Mouse (Mus musculus) spleen, postnatal 0 days (tissue): ENCODE measurements around the gene Olfr1216. TPM values are rescaled to one million over a fixed set of nuclear protein-coding genes. Genes with fewer than 3 reads are reported as not detected.

Experiments
- polyA plus RNA-seq: library from polyadenylated mRNA; unstranded; fragments of >200 nt; fragmentation: Nextera tagmentation; extraction: Ambion mirVana; gene quantifications from 2 replicates; pipeline ENCODE4 v1.2.1, GENCODE M21; 2015

The Olfr1216 gene
- polyA plus RNA-seq = not detected in 2 replicates

GRCm38 (mm10) chr2:89018240-89018639, at the start of gene Olfr1216:
Gene Olfr1216 (minus strand): TSS chr2:89018340.

GRCm38 (mm10) chr2:89061087-89061486, 42.9 kb upstream of the Olfr1216 start, which contains the start of gene Olfr1218:
Gene Olfr1218 (minus strand): TSS chr2:89061187.

GRCm38 (mm10) chr2:89031965-89032364, 13.8 kb upstream of the Olfr1216 start, which contains the start of gene Olfr1217:
Gene Olfr1217 (minus strand): TSS chr2:89032065.

GRCm38 (mm10) chr2:89006873-89007272, 11.3 kb downstream of the Olfr1216 start, which contains the start of gene Olfr1215:
Gene Olfr1215 (minus strand): TSS chr2:89006973.

GRCm38 (mm10) chr2:88992553-88992952, 25.6 kb downstream of the Olfr1216 start, which contains the start of gene Olfr1214:
Gene Olfr1214 (minus strand): TSS chr2:88992653.

GRCm38 (mm10) chr2:88980181-88980580, 38.0 kb downstream of the Olfr1216 start, which contains the start of gene Gm13762:
Gene Gm13762 (minus strand): TSS chr2:88980281.

Other genes with a start within 250 kb of the Olfr1216 start
- gene Olfr1200, start 247.9 kb downstream of the Olfr1216 start, polyA plus RNA-seq = not detected in 2 replicates
- not detected in 2 replicates for gene Olfr1201, start 225.3 kb downstream of the Olfr1216 start, polyA plus RNA-seq
- gene Olfr1202, start 203.8 kb downstream of the Olfr1216 start, polyA plus RNA-seq = not detected in 2 replicates
- gene Olfr1205, start 188.6 kb downstream of the Olfr1216 start, polyA plus RNA-seq = not detected in 2 replicates
- gene Olfr1204, start 169.0 kb downstream of the Olfr1216 start, polyA plus RNA-seq = not detected in 2 replicates
- not detected in 2 replicates for gene Olfr1206, start 155.1 kb downstream of the Olfr1216 start, polyA plus RNA-seq
- gene Olfr1208, start 116.0 kb downstream of the Olfr1216 start, polyA plus RNA-seq = not detected in 2 replicates
- not detected in 2 replicates for gene Olfr1209, start 103.2 kb downstream of the Olfr1216 start, polyA plus RNA-seq
- not detected in 2 replicates for gene Olfr1211, start 80.2 kb downstream of the Olfr1216 start, polyA plus RNA-seq
- gene Olfr1212, start 64.4 kb downstream of the Olfr1216 start, polyA plus RNA-seq = not detected in 2 replicates
- not detected in 2 replicates for gene Gm13762, start 38.1 kb downstream of the Olfr1216 start, polyA plus RNA-seq
- not detected in 2 replicates for gene Olfr1214, start 25.7 kb downstream of the Olfr1216 start, polyA plus RNA-seq
- not detected in 2 replicates for gene Olfr1215, start 11.4 kb downstream of the Olfr1216 start, polyA plus RNA-seq
- not detected in 2 replicates for gene Olfr1217, start 13.7 kb upstream of the Olfr1216 start, polyA plus RNA-seq
- gene Olfr1218, start 42.8 kb upstream of the Olfr1216 start, polyA plus RNA-seq = not detected in 2 replicates
- not detected in 2 replicates for gene Olfr1219, start 65.2 kb upstream of the Olfr1216 start, polyA plus RNA-seq
- gene Olfr1220, start 88.5 kb upstream of the Olfr1216 start, polyA plus RNA-seq = not detected in 2 replicates
- not detected in 2 replicates for gene Olfr1221, start 98.9 kb upstream of the Olfr1216 start, polyA plus RNA-seq
- gene Olfr1222, start 114.7 kb upstream of the Olfr1216 start, polyA plus RNA-seq = not detected in 2 replicates
- not detected in 2 replicates for gene Olfr1223, start 133.2 kb upstream of the Olfr1216 start, polyA plus RNA-seq
- not detected in 2 replicates for gene Olfr1224-ps1, start 145.8 kb upstream of the Olfr1216 start, polyA plus RNA-seq
- not detected in 2 replicates for gene Olfr1225, start 156.3 kb upstream of the Olfr1216 start, polyA plus RNA-seq
- gene Olfr1226, start 181.7 kb upstream of the Olfr1216 start, polyA plus RNA-seq = not detected in 2 replicates
- not detected in 2 replicates for gene Olfr1228, start 235.7 kb upstream of the Olfr1216 start, polyA plus RNA-seq